Mouse (Mus musculus) limb, embryonic 12.5 days (tissue): ENCODE results near the gene H2-M5. TPM values are rescaled to one million over a fixed set of nuclear protein-coding genes. Genes with fewer than 3 reads are reported as not detected.

Source experiments
- ATAC-seq: fragments of 200-750 bp; cut with Nextera tagmentation; 2 replicates; pipeline ENCODE4 v1.8.0; 2017; ENCODE audit warnings: low read depth, moderate TSS enrichment; ENCODE audit not compliant: insufficient number of reproducible peaks, insufficient read depth, low FRiP score, low TSS enrichment
- H3K27ac ChIP-seq: fragments of 300-500 bp; sonication (generic); 2 replicates; pipeline ENCODE4 v1.5.1; 2016; ENCODE audit warnings: mild to moderate bottlenecking, moderate library complexity
- H3K27me3 ChIP-seq: fragments of 300-500 bp; sonication (generic); 2 replicates; pipeline ENCODE4 v1.6.1; 2016; ENCODE audit warnings: mild to moderate bottlenecking, moderate library complexity
- H3K36me3 ChIP-seq: fragments of 300-500 bp; sonication (generic); 2 replicates; pipeline ENCODE4 v1.6.1; 2016; ENCODE audit warnings: mild to moderate bottlenecking, moderate library complexity
- H3K4me1 ChIP-seq: fragments of 300-500 bp; sonication (generic); replicated peaks from 2 replicates; pipeline ENCODE4 v1.6.1; 2016
- H3K4me2 ChIP-seq: fragments of 300-500 bp; sonication (generic); 2 replicates; pipeline ENCODE4 v1.6.1; 2016; ENCODE audit warnings: mild to moderate bottlenecking, moderate library complexity
- H3K4me3 ChIP-seq: fragments of 300-500 bp; sonication (generic); replicated peaks from 2 replicates; pipeline ENCODE4 v1.5.1; 2016; ENCODE audit warnings: mild to moderate bottlenecking
- H3K9ac ChIP-seq: fragments of 300-500 bp; sonication (generic); replicated peaks from 2 replicates; pipeline ENCODE4 v1.6.1; 2016; ENCODE audit warnings: mild to moderate bottlenecking, moderate library complexity
- H3K9me3 ChIP-seq: fragments of 300-500 bp; sonication (generic); 2 replicates; pipeline ENCODE4 v1.6.1; 2016; ENCODE audit warnings: mild to moderate bottlenecking, moderate library complexity
- WGBS: fragments of 180-500 bp; shearing (Covaris S2); methylation state at CpG from one replicate; pipeline ENCODE4 v1.1.7; 2016; 5-methylcytosine and 5-hydroxymethylcytosine counted together
- polyA plus RNA-seq: library from polyadenylated mRNA; unstranded; fragments of >200 nt; fragmentation: Nextera tagmentation; extraction: Ambion mirVana; gene quantifications from 2 replicates; pipeline ENCODE4 v1.2.1, GENCODE M21; 2016

H2-M5 gene
- polyA plus RNA-seq, 1 experiment from 2014 or later = 1.9 TPM

DNA sequence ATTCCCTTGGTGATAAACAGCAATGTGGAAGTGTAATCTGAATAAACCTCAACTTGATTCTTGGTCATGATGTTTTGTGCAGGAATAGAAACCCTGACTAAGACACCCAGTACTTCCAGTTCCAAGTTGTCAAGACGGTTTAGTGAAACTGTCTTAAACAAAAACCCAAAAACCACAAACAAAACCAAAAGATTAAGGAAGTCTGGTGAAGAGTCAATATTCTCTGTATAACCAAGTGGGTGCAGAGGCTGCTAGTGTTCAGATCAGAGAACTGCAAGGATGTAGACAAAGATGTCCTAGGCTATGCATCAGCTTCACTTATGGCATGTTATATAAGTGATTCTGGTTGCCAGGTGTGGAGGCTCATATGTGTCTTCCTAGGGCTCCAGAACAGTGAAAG is 22.5 kb downstream of the H2-M5 start:
- H3K36me3 ChIP-seq = no peaks in the 10 kb centered on the region
- H3K9ac ChIP-seq = no peak overlapping the region
- H3K4me1 ChIP-seq = no peaks in the 10 kb centered on the region
- no peak overlapping the region for H3K4me2 ChIP-seq
- H3K4me3 ChIP-seq = no peak overlapping the region
- no peak for ATAC-seq
- 79% methylated on average over 1 of the region's 1 CpGs for WGBS
- no peaks in the 10 kb centered on the region for H3K27me3 ChIP-seq
- no peaks in the 10 kb centered on the region for H3K9me3 ChIP-seq
- H3K27ac ChIP-seq = no peak overlapping the region

DNA sequence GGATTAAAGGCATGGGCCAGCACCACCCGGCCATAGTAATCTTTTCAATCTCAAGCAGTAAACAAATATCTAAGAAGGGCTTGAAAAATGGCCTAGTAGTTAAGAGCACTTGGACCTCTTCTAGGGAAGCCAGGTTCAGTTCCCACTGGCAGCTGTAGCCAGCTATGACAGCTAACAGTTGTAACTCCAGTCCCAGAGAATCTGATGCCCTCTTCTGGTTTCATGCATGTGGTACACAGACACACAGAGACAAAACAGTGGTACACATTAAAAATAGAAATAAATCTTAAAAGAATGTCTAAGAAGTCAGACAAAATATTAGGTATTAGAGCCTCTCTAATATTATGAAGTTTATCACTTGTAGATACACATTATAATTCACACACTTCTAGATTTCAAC is 28.2 kb downstream of the H2-M5 start:
- Histone ChIP-seq H3K4me2 (no peak overlapping the region), H3K9ac (no peak overlapping the region), H3K9me3 (no peaks in the 10 kb centered on the region), H3K4me1 (peaks cover 14% of the 10 kb centered on the region), H3K4me3 (no peak overlapping the region), H3K36me3 (peaks cover 8% of the 10 kb centered on the region), H3K27me3 (no peaks in the 10 kb centered on the region), H3K27ac (no peak overlapping the region)
- no peak for ATAC-seq
- WGBS = 75% methylated on average over 1 of the region's 1 CpGs

DNA sequence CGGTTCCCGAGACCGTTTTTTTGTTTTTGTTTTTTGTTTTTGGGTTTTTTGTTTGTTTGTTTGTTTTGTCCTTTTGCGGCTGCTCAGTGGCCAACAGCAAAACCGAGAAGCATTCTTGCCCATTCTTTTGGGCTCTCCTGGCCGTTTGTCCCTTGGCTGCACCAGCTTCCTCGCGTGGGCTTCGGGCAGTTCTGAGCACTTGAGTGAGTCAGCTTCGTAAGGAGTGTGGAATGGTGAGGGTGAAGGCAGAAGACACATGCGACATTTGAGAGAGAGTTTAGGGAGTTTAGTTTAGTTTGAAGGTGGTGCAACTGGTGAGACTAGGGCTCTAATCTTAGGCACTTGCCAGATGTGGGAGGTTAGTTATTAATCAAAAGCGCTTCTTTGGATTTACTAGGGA is 30.5 kb downstream of the H2-M5 start:
- H3K4me1 ChIP-seq = peaks cover 14% of the 10 kb centered on the region
- H3K9me3 ChIP-seq = no peaks in the 10 kb centered on the region
- no peak for ATAC-seq
- peak overlapping the region; percentile 56 for H3K4me3 ChIP-seq
- H3K27ac ChIP-seq = peak overlapping the region; percentile 79
- H3K36me3 ChIP-seq = peaks cover 14% of the 10 kb centered on the region
- H3K9ac ChIP-seq = peak overlapping the region; percentile 71
- H3K4me2 ChIP-seq = peak overlapping the region; percentile 79
- no peaks in the 10 kb centered on the region for H3K27me3 ChIP-seq
- 10% methylated on average over 12 of the region's 12 CpGs for WGBS

DNA sequence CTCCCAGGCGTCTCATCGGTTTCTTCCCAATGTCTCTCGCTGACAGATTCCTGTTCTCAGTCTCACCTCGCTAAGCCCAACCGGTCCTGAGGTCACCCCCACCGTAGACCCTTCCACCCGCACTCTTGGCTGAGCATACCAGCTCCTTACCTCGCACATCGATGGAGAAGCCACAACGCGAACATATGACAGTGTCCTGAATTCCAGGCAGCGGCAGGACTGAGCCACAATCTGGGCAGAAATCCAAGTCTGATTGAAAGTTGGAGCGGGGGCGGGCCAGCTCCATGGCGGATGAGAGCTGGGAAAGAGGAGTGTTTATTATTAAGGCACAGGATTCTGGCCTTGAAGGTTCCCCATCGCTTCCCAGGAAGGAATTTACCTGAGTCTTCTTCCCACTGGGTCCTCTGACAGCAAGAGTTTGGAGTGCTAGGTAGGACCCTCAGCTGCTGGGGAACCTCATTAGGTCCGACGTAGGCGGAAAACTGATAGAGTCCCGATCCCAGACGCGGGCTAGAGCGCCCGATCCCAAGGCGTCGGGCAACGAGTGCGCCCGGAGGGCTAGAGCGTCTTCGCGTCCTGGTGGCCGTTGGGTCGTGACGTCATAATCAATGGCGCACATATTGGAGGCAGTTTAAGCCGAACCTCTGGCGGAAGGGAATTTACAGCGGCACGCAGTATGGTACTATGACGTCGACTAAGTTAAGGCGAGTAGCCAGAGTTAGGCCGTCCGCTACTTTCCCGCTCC is 31.2 kb downstream of the H2-M5 start, which contains the start of the genes Znrd1 and Znrd1as:
TSS of gene Znrd1 (minus strand) at position 561 of the 745 bp plus-strand sequence.
TSS of gene Znrd1as (plus strand) at position 594 of the 745 bp plus-strand sequence.
- H3K27me3 ChIP-seq = no peaks in the 10 kb centered on the region
- under 1% methylated on average over 46 of the region's 46 CpGs for WGBS
- peak within 1 kb of the TSS; percentile 79 for H3K4me2 ChIP-seq
- no peaks in the 10 kb centered on the region for H3K9me3 ChIP-seq
- H3K27ac ChIP-seq = peak within 1 kb of the TSS; percentile 79
- peaks cover 14% of the 10 kb centered on the region for H3K4me1 ChIP-seq
- H3K4me3 ChIP-seq = peak within 1 kb of the TSS; percentile 56
- H3K36me3 ChIP-seq = peaks cover 16% of the 10 kb centered on the region
- ATAC-seq = peak; percentile 95
- peak within 1 kb of the TSS; percentile 71 for H3K9ac ChIP-seq

DNA sequence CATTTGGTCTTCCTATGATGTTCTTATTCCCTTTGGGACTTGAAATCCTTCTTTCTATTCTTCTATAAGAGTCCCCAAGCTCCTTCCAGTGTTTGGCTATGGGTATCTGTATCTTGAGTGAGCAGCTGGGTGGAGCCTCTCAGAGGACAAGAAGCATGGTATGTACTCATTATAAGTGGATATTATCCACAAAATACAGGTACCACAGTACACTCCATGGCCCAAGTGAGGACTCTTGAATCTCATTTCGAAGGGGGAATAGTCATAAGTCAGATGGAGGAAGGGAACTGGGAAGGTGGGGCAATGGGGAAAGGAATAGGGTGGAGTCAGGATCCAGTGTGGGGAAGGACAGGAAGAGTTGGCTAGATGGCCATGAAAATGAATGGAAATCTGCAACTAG is 36.3 kb downstream of the H2-M5 start:
- no peak for ATAC-seq
- no peak overlapping the region for H3K4me3 ChIP-seq
- no peak overlapping the region for H3K9ac ChIP-seq
- peaks cover 33% of the 10 kb centered on the region for H3K36me3 ChIP-seq
- peaks cover 4% of the 10 kb centered on the region; the same call in 1 of the 2 replicates for H3K27me3 ChIP-seq
- H3K4me1 ChIP-seq = peaks cover 11% of the 10 kb centered on the region
- 87% methylated on average over 1 of the region's 1 CpGs for WGBS
- H3K9me3 ChIP-seq = no peaks in the 10 kb centered on the region
- H3K27ac ChIP-seq = no peak overlapping the region
- H3K4me2 ChIP-seq = no peak overlapping the region

DNA sequence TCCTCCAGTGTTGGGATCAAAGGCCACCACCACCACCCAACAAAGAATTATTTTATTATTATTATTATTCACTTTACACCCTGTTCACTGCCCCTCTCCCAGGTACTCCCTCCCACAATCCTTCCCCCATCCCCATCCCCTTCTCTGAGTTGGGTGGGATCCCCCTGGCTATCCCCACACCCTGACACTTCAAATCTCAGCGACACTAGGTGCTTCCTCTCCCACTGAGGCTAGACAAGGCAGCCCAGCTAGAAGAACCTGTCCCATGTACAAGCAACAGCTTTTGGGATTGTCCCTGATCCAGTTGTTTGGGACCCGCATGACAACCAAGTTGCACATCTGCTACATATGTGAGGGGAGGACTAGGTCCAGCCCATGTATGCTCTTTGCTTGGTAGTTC is 36.7 kb downstream of the H2-M5 start:
- Histone ChIP-seq H3K4me1 (peaks cover 10% of the 10 kb centered on the region), H3K9me3 (no peaks in the 10 kb centered on the region), H3K36me3 (peaks cover 33% of the 10 kb centered on the region), H3K4me2 (no peak overlapping the region), H3K4me3 (no peak overlapping the region), H3K27ac (no peak overlapping the region), H3K27me3 (peaks cover 5% of the 10 kb centered on the region; the same call in 1 of the 2 replicates), H3K9ac (no peak overlapping the region)
- 91% methylated on average over 2 of the region's 2 CpGs for WGBS
- ATAC-seq = no peak

DNA sequence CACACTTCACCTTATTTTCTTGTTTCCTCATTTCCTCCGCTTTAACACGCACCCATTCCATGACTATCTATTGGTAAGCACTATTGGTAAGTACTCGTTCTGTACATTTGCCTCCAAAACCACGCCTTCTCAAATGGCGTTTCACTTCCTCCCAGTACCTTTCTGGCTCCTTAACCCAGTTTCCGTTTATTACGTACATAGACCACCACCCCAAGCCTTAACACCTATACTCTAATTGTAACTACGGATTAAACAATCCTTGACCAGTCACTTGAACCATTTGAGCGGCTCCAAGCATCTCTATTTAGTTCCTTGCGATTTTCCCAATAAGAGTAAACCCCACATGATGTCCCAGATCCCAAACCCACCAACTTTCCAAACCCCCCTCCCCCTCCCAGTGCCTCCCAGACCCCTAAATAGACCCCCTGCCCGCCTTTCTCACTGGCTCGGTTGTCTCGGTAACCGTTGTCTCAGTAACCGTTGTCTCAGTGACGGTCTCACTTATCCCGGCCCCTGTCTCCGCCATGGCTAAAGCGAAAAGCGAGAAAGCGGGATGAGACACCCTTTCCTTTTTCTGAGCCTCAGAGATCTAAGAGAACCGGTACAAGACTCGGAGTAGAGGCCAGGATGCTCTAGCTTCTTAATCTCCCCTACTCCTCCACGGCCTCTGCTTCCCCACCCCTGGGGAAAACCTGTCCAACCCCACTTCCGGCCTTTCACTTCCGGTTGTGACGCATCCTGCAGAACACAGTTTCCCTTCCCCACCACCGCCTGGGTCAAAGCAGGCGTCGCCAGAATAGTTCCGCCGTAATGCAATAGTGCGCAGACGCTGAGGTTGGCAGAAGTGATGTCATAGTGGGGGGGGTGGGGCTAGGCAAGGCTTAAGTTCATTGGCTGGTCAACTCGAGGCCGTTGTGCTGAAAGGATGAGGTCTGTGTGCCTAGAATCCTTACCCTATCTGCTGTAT is 38.1 kb downstream of the H2-M5 start, which contains the start of gene Ppp1r11:
TSS of gene Ppp1r11 (minus strand) at position 761 of the 967 bp plus-strand sequence.
- Histone ChIP-seq H3K27me3 (peaks cover 17% of the 10 kb centered on the region; the same call in 1 of the 2 replicates), H3K4me3 (peak within 1 kb of the TSS; percentile 70), H3K27ac (0 out of 2 replicates have a peak within 1 kb of the TSS, but pooled peaks have one; percentile 59), H3K9me3 (no peaks in the 10 kb centered on the region), H3K36me3 (peaks cover 27% of the 10 kb centered on the region), H3K9ac (peak within 1 kb of the TSS; percentile 70), H3K4me1 (peaks cover 6% of the 10 kb centered on the region), H3K4me2 (peak within 1 kb of the TSS; percentile 76)
- whole genome bisulfite sequencing = 2% methylated on average over 36 of the region's 36 CpGs
- peak; percentile 95 for ATAC-seq

DNA sequence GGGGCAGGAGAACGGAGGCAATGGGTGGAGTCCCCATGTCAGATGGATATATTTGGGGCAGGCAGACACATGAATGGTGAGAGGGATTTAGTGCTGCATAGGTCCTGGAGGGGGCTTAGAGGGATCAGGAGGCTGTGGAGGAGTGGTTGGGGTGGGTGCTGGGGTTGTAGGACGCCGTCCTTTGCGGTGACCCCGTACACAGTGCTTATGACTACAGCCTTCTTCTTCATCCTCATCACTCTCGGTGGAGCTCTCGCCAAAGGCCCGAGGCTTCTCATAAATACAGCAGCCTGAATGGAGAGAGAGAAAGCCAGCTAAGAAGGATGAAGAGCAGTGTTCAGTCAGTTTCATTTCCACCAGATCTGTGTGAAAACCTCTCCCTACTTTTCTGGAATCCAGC is 40.1 kb downstream of the H2-M5 start:
- ATAC-seq = no peak
- Histone ChIP-seq H3K4me2 (no peak overlapping the region), H3K4me3 (no peak overlapping the region), H3K36me3 (peaks cover 22% of the 10 kb centered on the region), H3K9ac (no peak overlapping the region), H3K27me3 (peaks cover 37% of the 10 kb centered on the region), H3K27ac (no peak overlapping the region), H3K9me3 (no peaks in the 10 kb centered on the region), H3K4me1 (peaks cover 7% of the 10 kb centered on the region)
- WGBS = 93% methylated on average over 8 of the region's 8 CpGs

DNA sequence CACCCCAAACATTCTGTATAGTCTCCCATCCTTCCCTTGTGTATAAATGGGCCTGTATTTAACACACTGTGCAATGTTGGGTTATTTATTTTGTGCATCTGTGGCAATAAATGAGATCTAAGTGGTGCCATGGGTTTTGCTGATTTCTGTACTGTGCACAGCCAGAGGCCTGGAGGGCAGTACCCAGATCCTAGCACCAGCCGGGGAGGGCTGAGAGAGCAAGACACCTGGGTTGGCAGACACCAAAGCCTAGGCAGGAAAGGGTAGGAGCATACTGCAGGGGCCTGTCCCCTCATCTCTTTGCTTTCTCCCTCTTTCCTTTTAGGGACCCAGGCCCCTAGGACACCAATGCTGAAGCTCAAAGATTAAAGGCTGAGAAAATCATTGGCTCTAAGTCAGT is 41.1 kb downstream of the H2-M5 start:
- Histone ChIP-seq H3K27me3 (peaks cover 47% of the 10 kb centered on the region), H3K27ac (no peak overlapping the region), H3K4me3 (no peak overlapping the region), H3K4me2 (no peak overlapping the region), H3K9ac (no peak overlapping the region), H3K9me3 (no peaks in the 10 kb centered on the region), H3K4me1 (peaks cover 16% of the 10 kb centered on the region), H3K36me3 (peaks cover 19% of the 10 kb centered on the region)
- ATAC-seq = no peak
- 83% methylated on average over 1 of the region's 1 CpGs for WGBS

DNA sequence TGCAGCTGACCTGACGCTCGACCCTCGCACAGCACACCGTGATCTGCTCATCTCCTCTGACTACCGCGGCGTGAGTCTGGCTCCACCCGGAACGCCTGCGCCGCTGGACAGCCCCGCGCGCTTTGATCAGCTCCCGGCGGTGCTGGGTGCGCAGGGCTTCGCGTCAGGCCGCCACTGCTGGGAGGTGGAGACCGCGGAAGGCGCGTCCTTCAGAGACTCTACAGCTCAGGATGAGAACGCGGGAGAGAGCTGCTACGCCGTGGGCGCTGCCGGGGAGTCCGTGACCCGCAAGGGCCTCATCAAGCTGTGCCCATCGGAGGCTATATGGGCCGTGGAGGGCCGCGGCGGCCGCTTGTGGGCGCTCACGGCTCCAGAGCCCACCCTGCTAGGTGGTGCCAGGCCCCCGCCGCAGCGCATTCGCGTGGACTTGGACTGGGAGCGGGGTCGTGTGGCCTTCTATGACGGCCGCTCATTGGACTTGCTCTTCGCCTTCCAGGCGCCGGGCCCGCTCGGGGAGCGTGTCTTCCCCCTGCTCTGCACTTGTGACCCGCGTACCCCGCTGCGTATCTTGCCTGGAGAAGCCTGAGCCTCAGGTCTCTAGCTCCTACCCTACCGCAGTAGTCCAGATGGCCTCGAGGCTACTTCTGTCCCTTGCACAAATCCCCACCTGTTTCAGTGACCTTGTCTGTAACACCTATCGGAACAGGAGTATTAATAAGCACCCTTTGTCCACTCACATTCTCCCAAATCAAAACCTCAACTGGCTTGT is 42.1 kb downstream of the H2-M5 start:
- peak overlapping the region; percentile 69 for H3K9ac ChIP-seq
- H3K27ac ChIP-seq = no peak overlapping the region
- peak overlapping the region; percentile 97 for H3K4me2 ChIP-seq
- WGBS = 1% methylated on average over 62 of the region's 62 CpGs
- peak overlapping the region; percentile 49 for H3K4me3 ChIP-seq
- H3K4me1 ChIP-seq = peaks cover 26% of the 10 kb centered on the region
- no peaks in the 10 kb centered on the region for H3K9me3 ChIP-seq
- ATAC-seq = no peak
- H3K27me3 ChIP-seq = peaks cover 57% of the 10 kb centered on the region
- peaks cover 16% of the 10 kb centered on the region for H3K36me3 ChIP-seq
